Mouse (Mus musculus) inflammation-experienced regulatory T-cells (primary cell): ENCODE measurements around the gene Polr2c. TPM values are rescaled to one million over a fixed set of nuclear protein-coding genes. Genes with fewer than 3 reads are reported as not detected.

Experiments used
- polyA plus RNA-seq, 2 experiments: library from polyadenylated mRNA; unstranded; fragments of 100-300 nt; shearing (Covaris generic); gene quantifications; one replicate each; pipeline ENCODE4 v1.2.1; 2017

Gene Polr2c
- 100 to 1,000 TPM in 1 of 2 experiments, 10 to 100 TPM in 1; 93.8 to 107 TPM for polyA plus RNA-seq

DNA sequence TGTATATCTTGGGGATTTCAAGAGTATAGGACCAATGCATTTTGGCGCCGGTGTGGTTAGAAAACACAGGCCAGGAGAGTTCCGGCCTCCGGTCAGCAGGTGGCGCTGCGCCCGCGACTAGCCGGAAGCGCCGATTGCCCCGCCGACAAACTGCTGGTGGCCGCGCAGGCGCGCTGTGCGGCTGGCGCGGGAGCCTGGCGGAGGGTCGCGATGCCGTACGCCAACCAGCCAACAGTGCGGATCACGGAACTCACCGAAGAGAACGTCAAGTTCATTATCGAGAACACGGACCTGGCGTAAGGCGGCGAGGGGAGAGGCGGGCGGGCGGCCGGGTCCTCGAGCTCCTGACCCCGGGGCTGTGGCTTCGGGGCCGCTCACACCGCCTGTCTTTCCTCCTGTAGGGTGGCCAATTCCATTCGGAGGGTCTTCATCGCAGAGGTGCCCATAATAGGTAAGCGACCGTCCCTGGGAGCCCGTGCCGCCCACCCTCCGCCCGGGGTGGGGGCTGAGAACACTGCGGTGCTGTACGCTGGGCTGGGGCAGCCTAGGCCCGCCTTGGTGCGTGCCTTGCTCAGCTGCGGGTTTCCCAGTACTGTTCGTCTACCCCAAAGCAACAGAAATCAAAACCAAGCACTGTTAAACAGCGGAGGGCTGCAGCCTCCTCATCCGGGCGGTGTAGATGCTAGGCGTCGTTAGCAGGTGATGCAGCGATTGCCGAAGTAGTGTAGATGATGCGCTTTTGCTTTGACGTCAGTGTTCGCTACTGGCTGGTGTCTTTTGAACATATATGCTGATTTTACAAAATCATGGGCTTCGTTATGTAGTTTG is at the start of gene Polr2c:
TSS of gene Polr2c (plus strand) at position 105 of the 828 bp plus-strand sequence.

DNA sequence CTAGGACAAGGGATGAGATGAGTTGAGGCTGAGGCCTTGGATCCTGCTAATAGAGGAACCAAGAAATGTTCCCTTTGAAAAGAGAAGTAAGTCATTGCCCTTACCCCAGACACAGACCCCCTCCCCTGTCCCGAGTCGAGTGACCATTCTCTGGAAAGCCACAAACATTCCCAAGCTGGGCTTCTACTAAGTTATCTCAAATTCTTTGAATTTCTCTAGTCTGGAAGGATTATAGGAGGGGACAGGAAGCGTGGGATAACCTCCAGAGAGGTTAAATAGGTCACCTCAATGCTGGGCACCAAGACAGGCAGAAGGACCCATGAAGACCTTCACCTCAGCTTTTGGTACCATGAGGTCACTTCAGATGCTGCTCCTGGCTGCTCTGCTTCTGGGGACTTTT is 47.1 kb upstream of the Polr2c start, which contains the start of gene Ccl17:
TSS of gene Ccl17 (plus strand) at position 301 of the 400 bp plus-strand sequence.

DNA sequence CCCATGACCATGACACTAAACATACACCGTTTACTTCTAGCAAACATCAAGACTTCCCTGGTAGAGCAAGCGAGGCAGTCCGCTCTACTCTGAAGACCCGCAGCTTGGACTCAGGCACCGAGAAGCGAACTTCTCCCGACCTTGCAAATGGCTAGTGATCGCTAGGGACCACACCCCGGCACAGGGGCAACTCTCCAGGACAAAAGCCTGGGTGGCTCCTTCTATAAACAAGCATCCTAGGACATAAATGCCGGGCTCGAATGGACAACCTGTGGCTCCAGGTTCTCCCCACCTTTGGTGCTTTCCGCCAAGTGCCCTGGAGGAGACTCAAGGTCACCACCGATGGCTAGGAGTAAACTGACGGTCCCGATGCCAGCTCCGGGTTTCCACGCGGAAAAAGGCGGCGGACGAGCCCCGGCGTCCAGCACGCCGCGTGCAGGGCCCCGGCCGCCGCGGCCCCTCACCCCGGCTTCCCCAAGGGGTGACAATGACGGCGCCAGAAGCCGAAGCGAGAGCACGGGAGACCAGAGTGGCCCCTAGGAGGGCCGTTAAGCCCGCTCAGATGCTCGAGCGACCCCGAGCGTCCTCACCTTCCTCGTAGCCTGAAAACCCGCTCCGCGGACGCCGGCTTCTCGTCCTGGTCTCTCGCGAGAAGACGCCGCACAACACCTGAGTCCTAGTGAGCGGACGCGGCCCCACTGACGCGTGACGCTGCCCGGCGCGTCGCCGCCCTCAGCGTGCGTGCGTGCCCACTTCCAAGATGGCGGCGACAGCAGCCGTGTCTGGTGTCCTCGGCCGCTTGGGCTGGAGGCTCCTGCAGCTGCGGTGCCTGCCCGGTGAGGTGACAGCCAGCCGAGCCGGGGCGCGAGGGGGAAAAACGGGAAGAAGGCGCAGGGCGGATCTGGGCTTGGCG is 19.3 kb upstream of the Polr2c start, which contains the start of the genes Coq9 and Ciapin1:
TSS of gene Coq9 (plus strand) at position 660 of the 913 bp plus-strand sequence.
TSS of gene Ciapin1 (minus strand) at position 697 of the 913 bp plus-strand sequence.

DNA sequence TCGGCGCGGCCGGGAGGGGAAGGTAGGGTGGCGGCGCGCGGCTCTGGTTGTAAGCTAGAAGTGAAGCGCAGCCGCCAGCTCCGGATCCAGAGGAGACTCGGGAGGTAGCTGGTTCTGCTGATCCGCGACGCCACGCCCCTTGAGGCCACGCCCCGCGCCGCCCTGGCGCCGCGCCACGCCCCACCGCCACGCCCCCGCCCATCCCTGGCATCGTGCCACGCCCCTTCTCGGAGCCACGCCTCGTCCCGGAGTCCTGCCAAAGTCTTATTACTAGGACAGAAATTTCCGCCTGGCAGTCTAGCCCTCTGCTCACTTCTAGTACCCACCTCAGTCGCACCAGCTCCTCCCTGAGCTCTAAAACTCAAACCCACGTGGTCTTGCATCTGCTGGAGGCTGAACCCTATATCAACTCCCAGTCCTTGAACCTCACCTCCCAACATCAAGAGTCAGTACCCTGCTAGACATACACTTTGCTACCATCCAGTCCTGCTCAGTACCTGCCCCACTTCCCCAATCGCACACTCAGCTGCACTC is 19.0 kb downstream of the Polr2c start, which contains the start of gene Dok4:
TSS of gene Dok4 (minus strand) at position 134 of the 534 bp plus-strand sequence.

DNA sequence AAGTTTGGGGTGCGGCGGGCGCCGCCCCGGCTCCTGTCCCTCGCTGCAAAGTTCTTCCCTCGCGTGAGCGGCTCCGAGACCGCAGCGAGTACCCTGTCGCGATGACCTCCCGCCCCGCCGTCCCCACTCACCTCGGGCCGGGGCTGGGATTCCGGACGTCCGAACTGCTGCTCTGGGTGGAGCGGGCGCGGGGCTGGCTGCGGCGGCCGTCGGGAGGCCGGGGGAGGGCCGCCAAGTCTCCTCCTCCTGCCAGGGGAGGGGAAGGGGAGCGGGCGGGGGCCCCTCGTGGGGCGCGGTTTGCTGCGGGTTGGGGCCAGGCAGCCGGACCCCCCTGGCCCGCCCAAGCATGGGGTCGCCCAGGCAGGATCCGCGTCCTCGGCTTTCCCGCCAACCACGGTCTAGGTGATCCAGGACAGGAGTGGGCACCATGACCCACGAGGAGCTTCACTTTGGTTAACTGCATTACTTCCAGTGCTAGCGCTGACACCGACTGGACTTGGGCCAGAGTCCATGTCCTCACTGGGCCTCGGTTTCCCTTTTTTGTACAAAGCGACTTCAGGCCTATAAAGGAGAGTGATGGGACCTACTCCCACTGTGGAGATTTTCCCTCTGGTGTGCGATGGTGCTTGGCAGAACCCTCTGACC is 60.7 kb downstream of the Polr2c start, which contains the start of gene Ccdc102a:
TSS of gene Ccdc102a (minus strand) at position 248 of the 645 bp plus-strand sequence.

Other genes with a start within 250 kb of the Polr2c start
- 100 to 1,000 TPM; 174 to 176 TPM for gene Arl2bp, start 190.8 kb upstream of the Polr2c start, polyA plus RNA-seq
- under 1 TPM in 1 of 2 experiments, not detected in 1; 0.92 TPM for gene Pllp, start 161.2 kb upstream of the Polr2c start, polyA plus RNA-seq
- gene Ccl22, start 111.9 kb upstream of the Polr2c start, polyA plus RNA-seq = under 1 TPM in 1 of 2 experiments, not detected in 1; 0.13 TPM
- gene Cx3cl1, start 85.4 kb upstream of the Polr2c start, polyA plus RNA-seq = under 1 TPM in 1 of 2 experiments, not detected in 1; 0.10 TPM
- gene Ccl17, start 47.0 kb upstream of the Polr2c start, polyA plus RNA-seq = under 1 TPM in 1 of 2 experiments, not detected in 1; 0.59 TPM
- 10 to 100 TPM; 60.5 to 66.0 TPM for gene Coq9, start 19.1 kb upstream of the Polr2c start, polyA plus RNA-seq
- gene Ciapin1, start 19.1 kb upstream of the Polr2c start, polyA plus RNA-seq = 10 to 100 TPM; 90.5 to 98.2 TPM
- gene Dok4, start 18.9 kb downstream of the Polr2c start, polyA plus RNA-seq = 1 to 10 TPM in 1 of 2 experiments, under 1 TPM in 1; 0.11 to 4.4 TPM
- gene Ccdc102a, start 60.6 kb downstream of the Polr2c start, polyA plus RNA-seq = 1 to 10 TPM in 1 of 2 experiments, under 1 TPM in 1; 0.13 to 1.8 TPM
- gene Adgrg5, start 66.2 kb downstream of the Polr2c start, polyA plus RNA-seq = under 1 TPM; 0.82 to 0.93 TPM
- 1 to 10 TPM; 2.4 to 2.5 TPM for gene Adgrg1, start 117.3 kb downstream of the Polr2c start, polyA plus RNA-seq
- gene Adgrg3, start 160.2 kb downstream of the Polr2c start, polyA plus RNA-seq = 1 to 10 TPM in 1 of 2 experiments, not detected in 1; 1.1 TPM
- gene Drc7, start 197.7 kb downstream of the Polr2c start, polyA plus RNA-seq = 1 to 10 TPM in 1 of 2 experiments, under 1 TPM in 1; 0.16 to 1.6 TPM
- 10 to 100 TPM; 19.5 to 20.9 TPM for gene Katnb1, start 223.7 kb downstream of the Polr2c start, polyA plus RNA-seq